Mouse (Mus musculus) hindbrain, embryonic 13.5 days (tissue): Measurements from ENCODE around the gene Plekha8. TPM values are rescaled to one million over a fixed set of nuclear protein-coding genes. Genes with fewer than 3 reads are reported as not detected.

Experiments used
- ATAC-seq: fragments of 200-750 bp; cut with Nextera tagmentation; 2 replicates; pipeline ENCODE4 v1.8.0; 2017; ENCODE audit warnings: moderate TSS enrichment; ENCODE audit not compliant: low FRiP score
- H3K27ac ChIP-seq: fragments of 300-500 bp; sonication (generic); 2 replicates; pipeline ENCODE4 v1.5.1; 2015; ENCODE audit warnings: inconsistent platforms, mild to moderate bottlenecking, moderate library complexity
- H3K27me3 ChIP-seq: fragments of 300-500 bp; sonication (generic); 2 replicates; pipeline ENCODE4 v1.6.1; 2015; ENCODE audit warnings: mild to moderate bottlenecking, inconsistent platforms
- H3K36me3 ChIP-seq: fragments of 300-500 bp; sonication (generic); 2 replicates; pipeline ENCODE4 v1.6.1; 2015; ENCODE audit warnings: mild to moderate bottlenecking, inconsistent platforms
- H3K4me1 ChIP-seq: fragments of 300-500 bp; sonication (generic); replicated peaks from 2 replicates; pipeline ENCODE4 v1.6.1; 2015; ENCODE audit warnings: inconsistent platforms
- H3K4me2 ChIP-seq: fragments of 300-500 bp; sonication (generic); 2 replicates; pipeline ENCODE4 v1.6.1; 2015; ENCODE audit warnings: inconsistent platforms, mild to moderate bottlenecking, moderate library complexity
- H3K4me3 ChIP-seq: fragments of 300-500 bp; sonication (generic); 2 replicates; pipeline ENCODE4 v1.5.1; 2015; ENCODE audit warnings: mild to moderate bottlenecking, inconsistent platforms
- H3K9ac ChIP-seq: fragments of 300-500 bp; sonication (generic); 2 replicates; pipeline ENCODE4 v1.6.1; 2015; ENCODE audit warnings: mild to moderate bottlenecking, inconsistent platforms
- H3K9me3 ChIP-seq: fragments of 300-500 bp; sonication (generic); 2 replicates; pipeline ENCODE4 v1.6.1; 2016; ENCODE audit warnings: inconsistent platforms
- WGBS: fragments of 180-500 bp; shearing (Covaris S2); methylation state at CpG from one replicate; pipeline ENCODE4 v1.1.7; 2015; 5-methylcytosine and 5-hydroxymethylcytosine counted together
- polyA plus RNA-seq: library from polyadenylated mRNA; unstranded; fragments of >200 nt; fragmentation: Nextera tagmentation; extraction: Ambion mirVana; gene quantifications from 2 replicates; pipeline ENCODE4 v1.2.1, GENCODE M21; 2015

Gene Plekha8
- 8.8 and 9.2 TPM in 2 replicates for polyA plus RNA-seq

DNA sequence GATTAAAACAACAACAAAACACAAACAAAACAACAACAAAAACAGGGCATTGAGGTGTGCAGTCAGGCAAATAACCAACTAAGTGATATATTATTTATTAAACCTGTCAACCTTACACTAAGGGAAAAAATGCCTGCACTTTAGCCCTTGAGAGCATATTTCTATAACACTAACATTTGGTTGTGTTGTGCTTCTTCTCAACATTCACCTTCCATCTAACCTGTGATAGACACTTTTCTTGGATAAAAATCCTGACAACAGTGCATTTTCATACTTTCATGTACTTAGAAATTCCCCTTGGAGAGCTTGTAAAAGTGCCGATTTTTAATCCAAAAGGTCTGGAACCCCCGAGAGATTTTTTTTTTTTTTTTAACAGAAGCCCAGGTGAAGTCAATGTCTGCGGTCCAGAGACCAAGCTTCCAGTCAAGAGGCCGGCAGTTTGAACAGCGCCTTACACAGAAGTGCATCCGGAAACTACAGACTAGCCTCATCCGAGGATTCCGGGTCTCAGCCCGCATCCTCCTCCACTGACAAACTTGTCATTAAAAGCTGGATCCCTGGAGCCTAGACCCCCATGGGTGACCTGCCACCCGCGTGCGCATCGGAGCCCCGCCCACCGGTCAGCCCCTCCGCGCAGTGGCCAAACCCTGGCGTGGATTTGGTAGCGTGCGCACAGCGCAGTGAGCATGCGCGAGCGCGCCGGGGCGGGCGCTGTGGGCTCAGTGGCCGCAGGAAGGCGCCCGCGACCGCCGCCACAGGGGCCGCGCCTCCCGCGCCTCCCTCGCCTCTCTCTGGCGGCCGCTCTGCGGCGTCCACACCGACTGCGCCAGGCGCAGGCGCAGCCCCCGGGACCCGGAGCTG lies at the start of gene Plekha8:
Plekha8 (plus strand) TSS at position 643 of the 861 bp plus-strand sequence.
- Histone ChIP-seq H3K27me3 (0 out of 2 replicates have a peak, but pooled peaks cover 10% of the 10 kb centered on the region), H3K9me3 (no peaks in the 10 kb centered on the region), H3K27ac (peak within 1 kb of the TSS; percentile 81), H3K9ac (peak within 1 kb of the TSS; percentile 93), H3K4me2 (peak within 1 kb of the TSS; percentile 81), H3K4me3 (peak within 1 kb of the TSS; percentile 94), H3K36me3 (no peaks in the 10 kb centered on the region), H3K4me1 (peaks cover 48% of the 10 kb centered on the region)
- WGBS: under 1% methylated on average over 40 of the region's 49 CpGs
- peak; percentile 94 for ATAC-seq

- Histone ChIP-seq H3K4me3 (no peak overlapping the region), H3K4me1 (peaks cover 51% of the 10 kb centered on the region), H3K36me3 (peaks cover 19% of the 10 kb centered on the region), H3K9ac (no peak overlapping the region), H3K27me3 (no peaks in the 10 kb centered on the region), H3K4me2 (no peak overlapping the region), H3K9me3 (no peaks in the 10 kb centered on the region), H3K27ac (peak overlapping the region; percentile 67)
- ATAC-seq: 0 out of 2 replicates have a peak, but pooled peaks have one; percentile 21
- WGBS: 64% methylated on average over 13 of the region's 13 CpGs
These were observed 46.4 kb upstream of the Plekha8 start for GRCm38 (mm10) chr6:54548314-54549019.

DNA sequence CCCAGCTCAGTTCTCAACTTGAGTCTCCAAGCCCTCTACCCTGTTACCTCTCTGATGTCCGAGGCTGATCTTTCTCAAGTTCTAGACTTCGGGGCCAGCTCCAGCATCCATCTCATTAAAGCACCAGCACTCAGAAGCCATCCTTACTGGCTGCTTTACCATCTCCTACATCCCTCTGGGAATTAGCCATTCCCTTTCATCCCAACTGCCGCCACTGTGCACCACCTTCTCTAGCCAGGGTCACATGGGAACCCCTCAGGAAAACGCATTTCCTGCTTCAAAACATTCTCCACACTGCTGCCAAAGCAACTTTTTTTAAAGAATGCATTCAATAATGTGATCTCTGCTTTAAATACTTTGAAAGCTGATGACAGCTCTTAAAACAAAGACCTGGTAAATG lies 45.6 kb upstream of the Plekha8 start:
- Histone ChIP-seq H3K27me3 (no peaks in the 10 kb centered on the region), H3K9me3 (no peaks in the 10 kb centered on the region), H3K27ac (peak overlapping the region; percentile 36; the same call in 1 of the 2 replicates), H3K36me3 (peaks cover 13% of the 10 kb centered on the region; the same call in 1 of the 2 replicates), H3K4me2 (no peak overlapping the region), H3K4me1 (peaks cover 59% of the 10 kb centered on the region), H3K4me3 (no peak overlapping the region), H3K9ac (no peak overlapping the region)
- ATAC-seq: no peak
- 70% methylated on average over 4 of the region's 4 CpGs for WGBS

- Histone ChIP-seq H3K4me3 (no peak overlapping the region), H3K27ac (no peak overlapping the region), H3K27me3 (0 out of 2 replicates have a peak, but pooled peaks cover 2% of the 10 kb centered on the region), H3K4me2 (no peak overlapping the region), H3K36me3 (peaks cover 9% of the 10 kb centered on the region; the same call in 1 of the 2 replicates), H3K4me1 (peaks cover 75% of the 10 kb centered on the region), H3K9ac (no peak overlapping the region), H3K9me3 (no peaks in the 10 kb centered on the region)
- WGBS: 64% methylated on average over 6 of the region's 7 CpGs
- ATAC-seq: no peak
These were observed 44.0 kb upstream of the Plekha8 start for GRCm38 (mm10) chr6:54550801-54551323.

DNA sequence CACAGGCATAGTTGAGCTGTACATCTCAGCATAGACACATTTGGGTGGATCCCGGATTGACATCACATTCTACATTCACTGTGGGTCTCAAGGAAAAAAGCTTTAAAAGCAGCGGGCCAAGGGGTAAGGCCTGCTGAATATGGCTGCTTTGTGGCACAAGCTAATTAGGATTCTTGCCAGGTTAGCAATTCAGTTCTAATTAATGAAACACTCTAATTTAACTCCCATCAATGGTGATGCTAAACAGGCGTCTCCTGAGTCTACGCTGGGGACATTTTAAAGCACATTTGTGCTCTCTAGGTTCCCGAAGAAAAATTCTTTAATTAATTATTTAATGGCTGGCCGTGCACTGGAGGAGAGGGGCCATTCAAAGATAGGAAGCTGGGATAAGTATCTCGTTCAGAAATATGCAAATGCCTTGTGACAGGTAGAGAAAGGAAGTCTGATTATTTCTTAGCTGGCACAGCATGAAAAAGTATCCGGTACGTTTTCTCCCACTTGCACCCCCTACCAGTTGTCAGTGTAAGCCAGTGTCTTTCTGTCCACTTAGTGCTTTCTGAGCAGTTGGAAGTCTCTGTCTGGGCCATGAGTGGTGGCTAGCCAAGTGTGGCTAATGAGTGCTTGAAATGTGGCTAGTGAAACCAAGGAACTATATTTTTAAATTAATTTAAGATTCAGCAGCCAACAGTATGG lies 42.0 kb upstream of the Plekha8 start:
- ATAC-seq: peak; percentile 60
- H3K4me1 ChIP-seq: peaks cover 76% of the 10 kb centered on the region

DNA sequence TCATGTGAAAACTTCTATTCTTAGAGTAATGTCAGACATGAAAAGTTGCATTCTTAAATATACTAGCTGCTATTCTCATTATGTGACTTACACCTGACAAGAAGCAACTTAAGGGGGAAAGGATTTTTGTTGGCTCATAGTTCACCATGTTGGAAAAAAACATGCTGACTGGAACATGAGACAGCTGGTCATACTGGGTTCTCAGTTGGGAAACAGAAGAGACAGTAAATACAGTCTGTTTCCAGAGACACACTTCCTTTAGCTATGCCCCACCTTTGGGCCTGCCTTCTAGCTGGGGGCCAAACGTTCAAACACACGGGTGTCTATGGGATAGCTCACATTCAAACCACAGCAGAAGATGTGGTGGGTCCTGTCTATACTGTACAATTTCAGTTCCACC lies 41.3 kb upstream of the Plekha8 start:
- 42% methylated on average over 2 of the region's 2 CpGs for WGBS
- H3K4me3 ChIP-seq: no peak overlapping the region
- peaks cover 74% of the 10 kb centered on the region for H3K4me1 ChIP-seq
- no peak for ATAC-seq
- peak overlapping the region; percentile 84 for H3K27ac ChIP-seq
- H3K9ac ChIP-seq: no peak overlapping the region
- 0 out of 2 replicates have a peak, but pooled peaks cover 2% of the 10 kb centered on the region for H3K27me3 ChIP-seq
- no peaks in the 10 kb centered on the region for H3K9me3 ChIP-seq
- peaks cover 3% of the 10 kb centered on the region; the same call in 1 of the 2 replicates for H3K36me3 ChIP-seq
- no peak overlapping the region for H3K4me2 ChIP-seq

More for the DNA sequence above, 42.0 kb upstream of the Plekha8 start:
- WGBS: 20% methylated on average over 9 of the region's 9 CpGs
- Histone ChIP-seq H3K27me3 (0 out of 2 replicates have a peak, but pooled peaks cover 2% of the 10 kb centered on the region), H3K4me3 (no peak overlapping the region), H3K36me3 (peaks cover 3% of the 10 kb centered on the region; the same call in 1 of the 2 replicates), H3K9me3 (no peaks in the 10 kb centered on the region), H3K4me2 (peak overlapping the region; percentile 25), H3K27ac (peak overlapping the region; percentile 70), H3K9ac (no peak overlapping the region)

DNA sequence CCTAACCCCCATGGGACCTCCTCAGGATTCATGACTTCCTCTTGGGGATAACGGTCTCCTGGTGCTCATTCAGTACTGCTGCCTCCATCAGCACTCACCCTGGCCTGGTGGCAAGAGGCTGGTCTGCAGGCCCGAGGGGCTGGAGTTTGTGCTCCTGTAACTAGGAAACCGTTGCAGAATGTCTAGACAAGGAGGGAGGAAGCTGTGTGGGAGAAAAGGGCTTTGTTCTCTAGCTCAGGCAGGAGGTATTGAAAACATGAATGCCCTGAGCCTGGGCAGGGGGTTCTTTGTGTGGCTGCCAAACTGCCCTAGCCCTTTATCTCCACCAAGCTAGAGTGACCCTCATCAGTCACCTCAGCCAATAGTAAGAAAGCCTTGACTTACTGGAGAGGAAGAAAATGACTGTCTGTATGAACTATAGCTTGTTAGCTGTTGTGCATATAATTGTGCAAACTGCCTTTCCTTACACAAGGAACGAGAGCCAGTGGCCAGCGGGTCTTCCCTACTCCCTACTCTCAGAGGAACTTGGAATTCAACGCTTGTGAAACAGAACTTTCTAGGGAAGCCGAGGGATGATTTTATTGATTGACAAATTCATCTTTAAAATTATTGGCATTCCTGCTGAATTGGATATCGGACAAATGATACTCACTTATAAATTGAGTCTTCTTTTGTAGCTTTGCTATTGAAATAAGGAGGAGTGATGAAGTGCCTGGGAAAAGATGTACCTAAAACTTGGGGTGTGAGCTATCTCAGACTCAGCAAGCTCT lies 40.4 kb upstream of the Plekha8 start:
- 0 out of 2 replicates have a peak overlapping the region, but pooled peaks have one; percentile 6 for H3K4me2 ChIP-seq
- peaks cover 69% of the 10 kb centered on the region for H3K4me1 ChIP-seq
- peak overlapping the region; percentile 5; the same call in 1 of the 2 replicates for H3K9ac ChIP-seq

DNA sequence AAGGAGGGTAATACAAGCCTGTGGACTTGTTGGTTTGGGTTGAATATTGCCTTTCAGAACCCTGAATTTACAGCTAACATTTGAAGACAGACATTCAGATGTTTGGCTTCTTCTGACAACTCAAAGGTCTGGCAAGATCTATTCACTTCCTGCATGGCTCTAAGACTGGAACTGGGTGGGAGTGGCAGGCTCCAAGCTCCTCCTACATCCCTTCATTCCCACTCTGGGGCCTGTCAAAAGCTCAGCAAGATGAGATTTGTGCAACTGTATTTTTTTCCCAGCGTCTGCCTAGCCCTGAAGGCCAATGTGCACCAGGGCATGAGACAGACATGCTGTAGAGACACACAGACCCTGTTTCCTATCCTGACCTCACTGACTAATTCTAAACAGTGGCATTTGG lies 39.1 kb upstream of the Plekha8 start:
- 0 out of 2 replicates have a peak, but pooled peaks cover 2% of the 10 kb centered on the region for H3K27me3 ChIP-seq
- H3K27ac ChIP-seq: peak overlapping the region; percentile 84
- H3K9ac ChIP-seq: no peak overlapping the region
- H3K4me2 ChIP-seq: no peak overlapping the region
- ATAC-seq: no peak
- H3K9me3 ChIP-seq: no peaks in the 10 kb centered on the region
- H3K36me3 ChIP-seq: peaks cover 3% of the 10 kb centered on the region; the same call in 1 of the 2 replicates
- no peak overlapping the region for H3K4me3 ChIP-seq
- 63% methylated on average over 1 of the region's 1 CpGs for WGBS
- peaks cover 64% of the 10 kb centered on the region for H3K4me1 ChIP-seq

More for the DNA sequence above, 40.4 kb upstream of the Plekha8 start:
- Histone ChIP-seq H3K4me3 (no peak overlapping the region), H3K27me3 (0 out of 2 replicates have a peak, but pooled peaks cover 2% of the 10 kb centered on the region), H3K9me3 (no peaks in the 10 kb centered on the region), H3K36me3 (peaks cover 3% of the 10 kb centered on the region; the same call in 1 of the 2 replicates), H3K27ac (peak overlapping the region; percentile 84)
- ATAC-seq: peak; percentile 79
- 9% methylated on average over 8 of the region's 8 CpGs for WGBS

- Histone ChIP-seq H3K27me3 (0 out of 2 replicates have a peak, but pooled peaks cover 2% of the 10 kb centered on the region), H3K9ac (no peak overlapping the region), H3K4me1 (peaks cover 58% of the 10 kb centered on the region), H3K36me3 (no peaks in the 10 kb centered on the region), H3K27ac (no peak overlapping the region), H3K4me2 (no peak overlapping the region), H3K9me3 (no peaks in the 10 kb centered on the region), H3K4me3 (no peak overlapping the region)
- 97% methylated on average over 7 of the region's 7 CpGs for WGBS
- no peak for ATAC-seq
These were observed 37.2 kb upstream of the Plekha8 start for GRCm38 (mm10) chr6:54557671-54558070.

GRCm38 (mm10) chr6:54558466-54558865 lies 36.4 kb upstream of the Plekha8 start:
- Histone ChIP-seq H3K4me3 (no peak overlapping the region), H3K9me3 (no peaks in the 10 kb centered on the region), H3K4me2 (no peak overlapping the region), H3K9ac (no peak overlapping the region), H3K4me1 (peaks cover 58% of the 10 kb centered on the region), H3K36me3 (no peaks in the 10 kb centered on the region), H3K27me3 (0 out of 2 replicates have a peak, but pooled peaks cover 2% of the 10 kb centered on the region), H3K27ac (no peak overlapping the region)
- 51% methylated on average over 7 of the region's 7 CpGs for WGBS
- ATAC-seq: no peak
